Mouse (Mus musculus) forebrain, embryonic 16.5 days (tissue): Measurements from ENCODE around the gene Nudt14. TPM values are rescaled to one million over a fixed set of nuclear protein-coding genes. Genes with fewer than 3 reads are reported as not detected.

ENCODE experiments used
- ATAC-seq: fragments of 200-750 bp; cut with Nextera tagmentation; 2 replicates; pipeline ENCODE4 v1.8.0; 2017; ENCODE audit warnings: mild to moderate bottlenecking, moderate library complexity
- H3K27ac ChIP-seq: fragments of 300-500 bp; sonication (generic); 2 replicates; pipeline ENCODE4 v1.5.1; 2014; ENCODE audit warnings: low read length, control low read depth
- H3K27me3 ChIP-seq: fragments of 300-500 bp; sonication (generic); replicated peaks from 2 replicates; pipeline ENCODE4 v1.6.1; 2014; ENCODE audit warnings: low read length; ENCODE audit not compliant: control insufficient read depth, insufficient read depth
- H3K36me3 ChIP-seq: fragments of 300-500 bp; sonication (generic); 2 replicates; pipeline ENCODE4 v1.6.1; 2014; ENCODE audit not compliant: control insufficient read depth, insufficient read depth
- H3K4me1 ChIP-seq: fragments of 300-500 bp; sonication (generic); replicated peaks from 2 replicates; pipeline ENCODE4 v1.6.1; 2014; ENCODE audit warnings: low read length; ENCODE audit not compliant: control insufficient read depth, insufficient read depth
- H3K4me2 ChIP-seq: fragments of 300-500 bp; sonication (generic); 2 replicates; pipeline ENCODE4 v1.6.1; 2014; ENCODE audit warnings: mild to moderate bottlenecking, low read length, control low read depth
- H3K4me3 ChIP-seq: fragments of 300-500 bp; sonication (generic); replicated peaks from 2 replicates; pipeline ENCODE4 v1.5.1; 2014; ENCODE audit warnings: mild to moderate bottlenecking, low read length, control low read depth
- H3K9ac ChIP-seq: fragments of 300-500 bp; sonication (generic); replicated peaks from 2 replicates; pipeline ENCODE4 v1.6.1; 2014; ENCODE audit warnings: low read depth, low read length, control low read depth
- H3K9me3 ChIP-seq: fragments of 300-500 bp; sonication (generic); 2 replicates; pipeline ENCODE4 v1.6.1; 2016; ENCODE audit warnings: low read length; ENCODE audit not compliant: control insufficient read depth
- WGBS: fragments of 180-500 bp; shearing (Covaris S2); extraction: QIAGEN DNeasy Blood & Tissue Kit; methylation state at CpG from one replicate; pipeline ENCODE4 v1.1.7; 2014; 5-methylcytosine and 5-hydroxymethylcytosine counted together
- polyA plus RNA-seq: library from polyadenylated mRNA; unstranded; fragments of >200 nt; fragmentation: Nextera tagmentation; extraction: Ambion mirVana; gene quantifications from 2 replicates; pipeline ENCODE4 v1.2.1, GENCODE M21; 2015

Gene Nudt14
- polyA plus RNA-seq, 1 experiment from 2014 or later, result 57.0 TPM

GRCm38 (mm10) chr12:112951150-112951842 lies 9.4 kb upstream of the Nudt14 start:
- ATAC-seq, result no peak
- H3K27ac ChIP-seq, result peak overlapping the region; percentile 87
- no peaks in the 10 kb centered on the region for H3K9me3 ChIP-seq
- peak overlapping the region; percentile 93; the same call in 1 of the 2 replicates for H3K4me2 ChIP-seq
- no peaks in the 10 kb centered on the region for H3K27me3 ChIP-seq
- peak overlapping the region; percentile 90; the same call in 1 of the 2 replicates for H3K9ac ChIP-seq
- H3K4me3 ChIP-seq, result no peak overlapping the region
- peaks cover 16% of the 10 kb centered on the region for H3K4me1 ChIP-seq
- H3K36me3 ChIP-seq, result no peaks in the 10 kb centered on the region
- 24% methylated on average over 7 of the region's 7 CpGs for WGBS

GRCm38 (mm10) chr12:112950761-112951129 lies 8.8 kb upstream of the Nudt14 start:
- peak overlapping the region; percentile 72 for H3K4me3 ChIP-seq
- no peaks in the 10 kb centered on the region for H3K9me3 ChIP-seq
- H3K27ac ChIP-seq, result peak overlapping the region; percentile 87
- H3K4me1 ChIP-seq, result peaks cover 16% of the 10 kb centered on the region
- peak; percentile 29 for ATAC-seq
- H3K36me3 ChIP-seq, result no peaks in the 10 kb centered on the region
- H3K9ac ChIP-seq, result peak overlapping the region; percentile 90
- peak overlapping the region; percentile 93 for H3K4me2 ChIP-seq
- WGBS, result 3% methylated on average over 6 of the region's 6 CpGs
- no peaks in the 10 kb centered on the region for H3K27me3 ChIP-seq

DNA sequence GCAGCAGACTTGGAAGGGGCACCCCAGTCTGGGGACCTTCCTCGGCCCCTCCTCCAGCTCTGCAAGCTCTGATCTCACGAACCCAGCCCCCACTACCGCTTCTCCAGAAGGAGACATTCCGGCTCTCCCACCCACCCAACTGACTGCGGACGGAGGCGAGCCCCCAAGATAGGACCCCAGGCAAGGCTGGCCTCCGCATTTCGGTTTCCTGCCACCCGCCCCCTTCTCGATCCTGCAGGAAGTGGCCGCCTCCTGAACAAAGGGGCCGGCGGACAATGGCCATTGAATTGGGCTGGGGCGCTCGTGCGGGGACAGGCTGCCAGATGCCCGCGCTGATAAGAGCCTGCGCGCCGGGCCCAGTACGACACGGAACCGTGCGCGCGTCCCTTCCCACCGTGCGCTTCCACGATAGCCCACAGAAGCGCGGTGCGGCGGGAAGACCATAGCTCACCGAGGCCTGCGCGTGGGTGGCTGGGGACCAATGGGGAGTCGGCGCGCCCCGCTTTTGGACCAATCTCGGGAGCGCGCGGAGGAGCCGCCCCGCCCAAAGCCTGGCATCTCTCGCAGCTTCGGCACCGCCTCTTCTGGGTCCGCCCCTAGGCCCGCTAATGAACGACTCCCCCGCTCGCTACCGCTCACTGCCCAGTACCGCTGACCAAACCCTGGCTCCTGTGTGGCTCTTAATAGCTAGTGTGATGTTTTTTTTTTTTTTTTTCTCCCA lies 8.3 kb upstream of the Nudt14 start:
- Histone ChIP-seq H3K27ac (peak overlapping the region; percentile 87), H3K9me3 (no peaks in the 10 kb centered on the region), H3K4me2 (peak overlapping the region; percentile 93), H3K4me1 (peaks cover 16% of the 10 kb centered on the region), H3K9ac (peak overlapping the region; percentile 90), H3K27me3 (no peaks in the 10 kb centered on the region), H3K4me3 (peak overlapping the region; percentile 72), H3K36me3 (no peaks in the 10 kb centered on the region)
- WGBS, result under 1% methylated on average over 58 of the region's 58 CpGs
- ATAC-seq, result peak; percentile 92

DNA sequence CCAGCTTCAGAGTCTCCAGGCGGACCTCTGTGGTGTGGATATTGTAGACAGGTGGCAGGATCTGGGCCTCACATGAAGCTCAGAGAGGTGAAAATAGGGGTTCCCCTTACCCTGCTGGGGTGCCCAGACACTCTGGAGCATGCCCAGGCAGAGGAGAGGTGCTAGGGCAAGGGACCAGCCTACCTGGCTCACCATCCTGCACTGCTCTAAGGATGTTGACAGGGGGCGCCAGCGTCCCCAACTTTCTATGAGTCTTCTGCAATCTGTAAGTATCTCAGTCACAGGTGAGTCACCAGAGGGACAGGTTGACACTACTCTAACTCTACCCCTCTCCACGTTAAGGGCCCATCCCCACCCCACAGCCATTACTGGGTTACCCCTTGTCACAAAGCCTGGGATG lies 5.4 kb upstream of the Nudt14 start:
- Histone ChIP-seq H3K27me3 (no peaks in the 10 kb centered on the region), H3K4me1 (peaks cover 18% of the 10 kb centered on the region), H3K4me3 (no peak overlapping the region), H3K9ac (no peak overlapping the region), H3K27ac (no peak overlapping the region), H3K4me2 (no peak overlapping the region), H3K9me3 (no peaks in the 10 kb centered on the region), H3K36me3 (no peaks in the 10 kb centered on the region)
- no peak for ATAC-seq
- WGBS, result 28% methylated on average over 4 of the region's 4 CpGs

GRCm38 (mm10) chr12:112943669-112944068 lies 1.7 kb upstream of the Nudt14 start:
- Histone ChIP-seq H3K27ac (no peak overlapping the region), H3K9ac (no peak overlapping the region), H3K4me2 (no peak overlapping the region), H3K27me3 (no peaks in the 10 kb centered on the region), H3K9me3 (no peaks in the 10 kb centered on the region), H3K36me3 (no peaks in the 10 kb centered on the region), H3K4me1 (peaks cover 15% of the 10 kb centered on the region), H3K4me3 (no peak overlapping the region)
- no peak for ATAC-seq
- WGBS, result 87% methylated on average over 2 of the region's 2 CpGs

GRCm38 (mm10) chr12:112941156-112941775 lies 658 bp downstream of the Nudt14 start:
- Histone ChIP-seq H3K27ac (no peak overlapping the region), H3K4me2 (peak overlapping the region; percentile 78), H3K4me1 (peaks cover 15% of the 10 kb centered on the region), H3K4me3 (peak overlapping the region; percentile 57), H3K9me3 (no peaks in the 10 kb centered on the region), H3K27me3 (no peaks in the 10 kb centered on the region), H3K9ac (peak overlapping the region; percentile 72), H3K36me3 (no peaks in the 10 kb centered on the region)
- peak; percentile 9 for ATAC-seq
- WGBS, result 45% methylated on average over 10 of the region's 10 CpGs

DNA sequence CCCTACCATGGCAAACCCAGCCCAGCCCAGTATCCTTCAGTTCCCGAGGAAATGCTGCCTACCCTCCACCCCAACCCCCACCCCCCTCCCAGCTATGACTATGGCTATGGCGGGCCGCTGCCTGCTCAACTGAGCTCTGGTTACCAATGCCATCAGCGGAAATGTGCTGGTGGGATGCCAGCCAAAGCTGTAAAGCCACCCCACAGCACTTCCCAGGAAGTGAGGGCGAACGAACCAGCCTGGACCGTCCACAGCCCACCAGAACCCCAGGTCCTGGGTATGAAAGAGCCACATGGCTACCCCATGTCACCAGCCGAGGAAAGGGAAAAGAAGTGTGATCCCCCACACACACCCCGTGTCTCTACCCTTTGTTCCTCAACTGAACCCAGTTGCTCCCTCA lies 1.2 kb downstream of the Nudt14 start:
- Histone ChIP-seq H3K27me3 (no peaks in the 10 kb centered on the region), H3K4me2 (no peak overlapping the region), H3K36me3 (no peaks in the 10 kb centered on the region), H3K27ac (no peak overlapping the region), H3K4me3 (no peak overlapping the region), H3K4me1 (peaks cover 15% of the 10 kb centered on the region), H3K9me3 (no peaks in the 10 kb centered on the region), H3K9ac (no peak overlapping the region)
- no peak for ATAC-seq
- 80% methylated on average over 9 of the region's 9 CpGs for WGBS

GRCm38 (mm10) chr12:112940238-112940637 lies 1.7 kb downstream of the Nudt14 start:
- no peak for ATAC-seq
- Histone ChIP-seq H3K27me3 (no peaks in the 10 kb centered on the region), H3K27ac (no peak overlapping the region), H3K4me2 (no peak overlapping the region), H3K9me3 (no peaks in the 10 kb centered on the region), H3K4me3 (no peak overlapping the region), H3K4me1 (peaks cover 15% of the 10 kb centered on the region), H3K9ac (no peak overlapping the region), H3K36me3 (no peaks in the 10 kb centered on the region)
- 85% methylated on average over 4 of the region's 4 CpGs for WGBS

DNA sequence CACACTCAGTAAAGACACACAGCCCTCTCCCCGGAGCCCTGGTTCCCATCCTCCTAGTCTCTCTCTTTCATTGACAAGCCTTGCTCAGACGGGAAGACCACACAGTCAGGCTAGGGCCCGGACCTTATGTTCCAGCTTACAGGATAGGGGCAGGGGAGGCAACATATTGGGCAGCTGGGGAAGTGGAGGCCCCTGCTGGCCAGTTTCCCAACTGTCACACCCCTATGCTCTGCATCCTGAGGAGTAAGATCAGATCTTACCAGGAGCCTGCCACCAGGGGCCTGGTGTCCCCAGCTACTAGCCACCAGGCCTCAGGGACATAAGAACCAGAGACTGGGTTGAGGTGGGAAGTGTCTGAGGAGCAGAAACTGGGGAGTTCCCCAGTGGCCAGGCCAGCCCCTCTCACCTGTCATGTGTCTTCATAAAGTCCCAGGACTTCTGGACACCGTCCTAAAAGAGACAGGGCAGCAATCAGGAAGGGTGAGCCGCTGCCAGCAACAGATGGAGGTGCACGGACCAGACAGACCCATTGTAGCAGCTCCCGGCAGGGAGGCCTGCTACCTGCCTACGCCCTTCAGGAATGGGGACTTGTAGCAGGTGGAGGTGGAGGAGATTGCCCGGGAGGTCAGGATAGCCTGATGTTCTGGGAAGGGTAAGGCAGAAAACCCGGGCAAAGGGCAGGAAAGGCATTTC lies 2.9 kb downstream of the Nudt14 start:
- ATAC-seq, result no peak
- no peaks in the 10 kb centered on the region for H3K36me3 ChIP-seq

More for the DNA sequence above, 2.9 kb downstream of the Nudt14 start:
- peaks cover 15% of the 10 kb centered on the region for H3K4me1 ChIP-seq
- H3K27me3 ChIP-seq, result no peaks in the 10 kb centered on the region
- no peak overlapping the region for H3K4me3 ChIP-seq
- H3K9me3 ChIP-seq, result no peaks in the 10 kb centered on the region
- H3K27ac ChIP-seq, result no peak overlapping the region
- H3K9ac ChIP-seq, result no peak overlapping the region
- H3K4me2 ChIP-seq, result no peak overlapping the region
- 64% methylated on average over 10 of the region's 10 CpGs for WGBS
